In the genomic region with DNA sequence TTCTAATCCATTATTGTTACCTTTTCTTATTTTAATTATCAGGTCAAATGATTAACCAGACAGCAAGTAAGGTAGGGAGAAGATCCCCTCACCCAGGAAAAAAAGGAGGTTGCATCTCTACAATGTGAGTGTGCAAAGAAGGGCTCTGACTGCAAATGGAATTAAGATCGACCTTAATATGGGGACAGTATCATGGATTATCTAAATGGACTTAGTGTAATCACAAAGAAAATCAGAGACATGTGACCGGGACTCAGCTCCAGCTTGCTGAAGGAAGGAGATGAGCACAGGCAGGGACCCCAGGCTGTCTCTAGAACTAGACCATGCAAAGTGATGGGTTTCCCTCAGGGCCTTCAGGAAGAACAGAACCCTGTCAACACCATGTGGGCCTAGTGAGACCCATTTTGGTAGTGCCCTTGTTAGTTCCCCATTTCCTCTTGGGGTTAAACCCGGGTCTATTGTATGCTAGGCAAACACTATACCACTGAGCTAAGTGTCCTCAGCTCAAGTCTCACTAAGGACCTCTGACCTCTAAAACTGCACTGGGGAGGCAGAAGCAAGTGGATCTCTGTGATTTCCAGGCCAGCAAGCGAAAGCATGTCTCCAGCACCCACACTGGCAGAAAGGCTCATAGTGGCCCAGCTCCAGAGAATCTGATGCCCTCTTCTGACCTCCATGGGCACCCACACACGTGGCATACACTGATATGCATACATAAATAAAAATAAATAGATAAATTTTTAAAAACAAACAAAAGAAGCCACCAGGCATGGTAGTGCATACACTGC, we compare ENCODE assay signal across 15 mouse cellular contexts.
DNase-seq lines count a peak whose midpoint lies in the region.
"Had no signal": no experiment of that assay in that cellular context is flagged by ENCODE, and none has a peak within 500 bp of the region (broad histone marks: within the 10 kb centered on the region; RNA-seq: fewer than 3 reads in every experiment).

No protein-coding gene starts in this region.

- DNase-seq in heart, adult 11 months: peak; percentile 86
- no peak for DNase-seq in heart, adult 9 months (ENCODE audit: low spot score in 2 of 2)
- DNase-seq in retina, adult 2 months (ENCODE audit: low read depth, low spot score): peak; percentile 58
- DNase-seq in retina, embryonic 14.5 days (ENCODE audit: low spot score): no peak
- DNase-seq in retina, postnatal 7 days (ENCODE audit: low read depth, low spot score): peak; percentile 35
- no peak for DNase-seq in urinary bladder, postnatal 25 days (ENCODE audit: low spot score)
- no peak for DNase-seq in thymus, adult 18-20 months
- DNase-seq: adrenal gland, postnatal 36 days; cerebellum, adult 11 months; cerebellum, adult 8-10 months; cerebellum, postnatal 14 days; embryo, embryonic 11 days; gastrocnemius, postnatal 10 days; heart, postnatal 10 days; heart, postnatal 4 days had no signal

Comparison
In these comparisons a context has a peak if more than half of its experiments do, and no peak if none do; other contexts are left out.
1. DNase-seq: peak in heart, adult 11 months (single experiment), retina, adult 2 months (single experiment) and retina, postnatal 7 days (single experiment); none in heart, adult 9 months (0 of 2), retina, embryonic 14.5 days (single experiment), urinary bladder, postnatal 25 days (single experiment) and thymus, adult 18-20 months (0 of 2).